Comparison of ENCODE assay signal across 26 mouse cellular contexts in genomic region chr2:168160370-168160930, GRCm38 (mm10). TPM values are rescaled to one million over a fixed set of nuclear protein-coding genes. Genes with fewer than 3 reads are reported as not detected.
DNase-seq lines count a peak whose midpoint lies in the region; ATAC-seq lines count a peak whose summit lies in the region.
"Had no signal": no experiment of that assay in that cellular context is flagged by ENCODE, and none has a peak within 500 bp of the region (broad histone marks: within the 10 kb centered on the region; RNA-seq: fewer than 3 reads in every experiment).

No protein-coding gene starts in this region.

- H3K4me1 ChIP-seq in kidney, embryonic 16.5 days (ENCODE audit: insufficient read depth, low read length): peaks cover 46% of the 10 kb centered on the region
- H3K4me1 ChIP-seq in lung, embryonic 15.5 days: peaks cover 40% of the 10 kb centered on the region
- H3K4me1 ChIP-seq in limb, embryonic 10.5 days: peaks cover 45% of the 10 kb centered on the region

- no peak overlapping the region for H3K4me2 ChIP-seq in kidney, embryonic 16.5 days (replicated peaks; ENCODE audit: low read depth, low read length)
- H3K4me2 ChIP-seq in lung, embryonic 15.5 days: no peak overlapping the region

- 73% methylated on average over 9 of the region's 9 CpGs for WGBS in kidney, embryonic 16.5 days
- WGBS in lung, embryonic 15.5 days: 80% methylated on average over 9 of the region's 9 CpGs
- WGBS in limb, embryonic 10.5 days: 82% methylated on average over 9 of the region's 9 CpGs

- no peak for ATAC-seq in kidney, embryonic 16.5 days (ENCODE audit: low FRiP score, low TSS enrichment)
- ATAC-seq in lung, embryonic 15.5 days (ENCODE audit: borderline replicate concordance, extremely low read depth, low FRiP score, low TSS enrichment): no peak
- ATAC-seq: forebrain, embryonic 16.5 days; inflammation-experienced regulatory T-cells, adult 6 months; midbrain, embryonic 16.5 days had no signal

- peak overlapping the region; percentile 90; the same call in 1 of the 2 replicates for H3K27ac ChIP-seq in kidney, embryonic 16.5 days (ENCODE audit: low read length)
- peak overlapping the region; percentile 85; the same call in 1 of the 2 replicates for H3K27ac ChIP-seq in lung, embryonic 15.5 days
- peak overlapping the region; percentile 89; the same call in 1 of the 2 replicates for H3K27ac ChIP-seq in limb, embryonic 10.5 days
- H3K27ac ChIP-seq: hindbrain, embryonic 15.5 days; neural tube, embryonic 12.5 days; stomach, postnatal 0 days had no signal

- H3K4me3 ChIP-seq in kidney, embryonic 16.5 days (ENCODE audit: low read length): no peak overlapping the region
- no peak overlapping the region for H3K4me3 ChIP-seq in lung, embryonic 15.5 days
- no peak overlapping the region for H3K4me3 ChIP-seq in limb, embryonic 10.5 days
- H3K4me3 ChIP-seq: erythroblast, embryonic 14.5 days; hindbrain, embryonic 15.5 days; myocyte; neural tube, embryonic 12.5 days had no signal

- no peak for DNase-seq in kidney, adult 18-20 months
- no peak for DNase-seq in lung, postnatal 10 days
- DNase-seq in limb, embryonic 10.5 days (ENCODE audit: low spot score): no peak
- DNase-seq in testis, postnatal 10 days (ENCODE audit: low spot score): no peak
- no peak for DNase-seq in gastrocnemius, postnatal 25 days
- DNase-seq: adrenal gland, adult 8-10 months; cerebellum, adult 2 months; cerebellum, postnatal 14 days; gastrocnemius, postnatal 10 days; heart, postnatal 14 days; kidney, adult 11 months; lung, adult 18-20 months; lung, postnatal 14 days; right cerebral cortex, adult 18-20 months; thymus, postnatal 4 days had no signal

- H3K9ac ChIP-seq in kidney, embryonic 16.5 days (replicated peaks; ENCODE audit: low read length): no peak overlapping the region
- H3K9ac ChIP-seq in lung, embryonic 15.5 days: no peak overlapping the region
- H3K9ac ChIP-seq: hindbrain, embryonic 15.5 days; neural tube, embryonic 12.5 days had no signal

- no peaks in the 10 kb centered on the region for H3K27me3 ChIP-seq in kidney, embryonic 16.5 days (ENCODE audit: insufficient read depth, low read length)
- H3K27me3 ChIP-seq in lung, embryonic 15.5 days: no peaks in the 10 kb centered on the region
- peaks cover 10% of the 10 kb centered on the region; the same call in 1 of the 2 replicates for H3K27me3 ChIP-seq in limb, embryonic 10.5 days (ENCODE audit: low read depth, poor library complexity, severe bottlenecking)
- H3K27me3 ChIP-seq: hindbrain, embryonic 15.5 days had no signal

- H3K9me3 ChIP-seq in kidney, embryonic 16.5 days (ENCODE audit: low read length): no peaks in the 10 kb centered on the region
- no peaks in the 10 kb centered on the region for H3K9me3 ChIP-seq in lung, embryonic 15.5 days
- H3K9me3 ChIP-seq in limb, embryonic 10.5 days (replicated peaks): no peaks in the 10 kb centered on the region
- H3K9me3 ChIP-seq: hindbrain, embryonic 10.5 days; hindbrain, embryonic 15.5 days; neural tube, embryonic 12.5 days had no signal

- no peaks in the 10 kb centered on the region for H3K36me3 ChIP-seq in kidney, embryonic 16.5 days (ENCODE audit: insufficient read depth, low read length)
- no peaks in the 10 kb centered on the region for H3K36me3 ChIP-seq in lung, embryonic 15.5 days
- no peaks in the 10 kb centered on the region for H3K36me3 ChIP-seq in limb, embryonic 10.5 days
- H3K36me3 ChIP-seq: hindbrain, embryonic 10.5 days; hindbrain, embryonic 15.5 days; neural tube, embryonic 12.5 days had no signal

RNA-seq across cellular contexts. Expression of gene Adnp, which starts 46.5 kb away (rescaled TPM):
- polyA plus RNA-seq in kidney, embryonic 16.5 days (2015; fragmentation: Nextera tagmentation; extraction: Ambion mirVana): 1.3 and 2.3 TPM in 2 replicates
- polyA plus RNA-seq in lung, embryonic 15.5 days (2015; fragmentation: Nextera tagmentation; extraction: Ambion mirVana): 9.3 and 10.0 TPM in 2 replicates
- 5.7 and 5.8 TPM in 2 replicates for polyA plus RNA-seq in limb, embryonic 10.5 days (2016; fragmentation: Nextera tagmentation; extraction: Ambion mirVana)
- total RNA-seq in gastrocnemius, postnatal 25 days (2021): 10 to 100 TPM; 15.2 to 16.7 TPM
